ENCODE assay signal across 8 mouse cellular contexts in genomic region chr5:115529742-115530446, GRCm38 (mm10). TPM values are rescaled to one million over a fixed set of nuclear protein-coding genes. Genes with fewer than 3 reads are reported as not detected.
DNase-seq lines count a peak whose midpoint lies in the region; ATAC-seq lines count a peak whose summit lies in the region.

No protein-coding gene starts in this region.

- no peak for DNase-seq in heart, embryonic 10.5 days (ENCODE audit: low spot score)
- DNase-seq in heart, postnatal 25 days (ENCODE audit: low spot score), result no peak
- peak; percentile 75 for DNase-seq in cerebellum, adult 9-10 months
- peak; percentile 67 for DNase-seq in lung, postnatal 10 days
- no peak for DNase-seq in MN1 (ENCODE audit: low spot score)
- DNase-seq in urinary bladder, adult 2 months (ENCODE audit: low spot score), result no peak

- ATAC-seq in hematopoietic stem cell, adult 5-6 weeks (replicated peaks in 1 of 2; ENCODE audit: insufficient read depth in 1 of 2, low FRiP score in 2 of 2, low TSS enrichment in 1 of 2, low read depth in 1 of 2, poor library complexity in 2 of 2, severe bottlenecking in 2 of 2), result peak; percentile 64 to 77
- ATAC-seq in erythroblast, adult 5-6 weeks (replicated peaks; ENCODE audit: low FRiP score, poor library complexity, severe bottlenecking), result no peak

- 47% methylated on average over 7 of the region's 7 CpGs for WGBS in heart, embryonic 10.5 days

- peak overlapping the region; percentile 76 for H3K27ac ChIP-seq in heart, embryonic 10.5 days

- H3K27me3 ChIP-seq in heart, embryonic 10.5 days (ENCODE audit: insufficient read depth, poor library complexity, severe bottlenecking), result no peaks in the 10 kb centered on the region

- H3K36me3 ChIP-seq in heart, embryonic 10.5 days, result 0 out of 2 replicates have a peak, but pooled peaks cover 7% of the 10 kb centered on the region

- H3K4me3 ChIP-seq in heart, embryonic 10.5 days, result peak overlapping the region; percentile 20; the same call in 1 of the 2 replicates

- H3K9me3 ChIP-seq in heart, embryonic 10.5 days, result no peaks in the 10 kb centered on the region

- intact Hi-C loops in heart, postnatal 25 days (cut with DNase I), result no loop called here

- peaks cover 93% of the 10 kb centered on the region for H3K4me1 ChIP-seq in heart, embryonic 10.5 days

RNA-seq across cellular contexts. Expression of gene Pxn, which starts 23.4 kb away (rescaled TPM):
- 30.3 and 31.9 TPM in 2 replicates for polyA plus RNA-seq in heart, embryonic 10.5 days (2016; fragmentation: Nextera tagmentation; extraction: Ambion mirVana)
- total RNA-seq in heart, postnatal 25 days (2021), result 10 to 100 TPM; 34.4 to 39.5 TPM
- total RNA-seq in hematopoietic stem cell, adult 5-6 weeks (2017), result 57.2 and 118 TPM in 2 replicates
- 18.8 and 38.5 TPM in 2 replicates for total RNA-seq in erythroblast, adult 5-6 weeks (2015; ENCODE audit: low replicate concordance)
- total RNA-seq in erythroblast, adult 5-6 weeks (2017; ENCODE audit: low replicate concordance), result 14.8 and 57.5 TPM in 2 replicates
- polyA plus RNA-seq in urinary bladder, adult 2 months (2012; rRNA removed), result 68.7 and 73.4 TPM in 2 replicates

RNA-seq across cellular contexts. Expression of gene Rplp0, which starts 29.4 kb away (rescaled TPM):
- 1,223 and 1,345 TPM in 2 replicates for polyA plus RNA-seq in heart, embryonic 10.5 days (2016; fragmentation: Nextera tagmentation; extraction: Ambion mirVana)
- 100 to 1,000 TPM; 651 to 667 TPM for total RNA-seq in heart, postnatal 25 days (2021)
- 1,280 and 1,726 TPM in 2 replicates for total RNA-seq in hematopoietic stem cell, adult 5-6 weeks (2017)
- 681 and 822 TPM in 2 replicates for total RNA-seq in erythroblast, adult 5-6 weeks (2015; ENCODE audit: low replicate concordance)
- 339 and 478 TPM in 2 replicates for total RNA-seq in erythroblast, adult 5-6 weeks (2017; ENCODE audit: low replicate concordance)
- polyA plus RNA-seq in urinary bladder, adult 2 months (2012; rRNA removed), result 2,459 and 2,490 TPM in 2 replicates

RNA-seq across cellular contexts. Expression of gene Gcn1l1, which starts 35.2 kb away (rescaled TPM):
- 47.8 and 49.8 TPM in 2 replicates for polyA plus RNA-seq in heart, embryonic 10.5 days (2016; fragmentation: Nextera tagmentation; extraction: Ambion mirVana)
- 10 to 100 TPM; 38.4 to 42.8 TPM for total RNA-seq in heart, postnatal 25 days (2021)
- 31.4 and 34.5 TPM in 2 replicates for total RNA-seq in hematopoietic stem cell, adult 5-6 weeks (2017)
- 9.4 and 10.9 TPM in 2 replicates for total RNA-seq in erythroblast, adult 5-6 weeks (2015; ENCODE audit: low replicate concordance)
- total RNA-seq in erythroblast, adult 5-6 weeks (2017; ENCODE audit: low replicate concordance), result 14.2 and 21.3 TPM in 2 replicates
- polyA plus RNA-seq in urinary bladder, adult 2 months (2012; rRNA removed), result 17.8 and 26.4 TPM in 2 replicates

RNA-seq across cellular contexts. Expression of gene Sirt4, which starts 45.4 kb away (rescaled TPM):
- 18.7 and 19.0 TPM in 2 replicates for polyA plus RNA-seq in heart, embryonic 10.5 days (2016; fragmentation: Nextera tagmentation; extraction: Ambion mirVana)
- 10 to 100 TPM; 16.8 to 18.5 TPM for total RNA-seq in heart, postnatal 25 days (2021)
- total RNA-seq in hematopoietic stem cell, adult 5-6 weeks (2017), result 6.0 and 10.4 TPM in 2 replicates
- total RNA-seq in erythroblast, adult 5-6 weeks (2015; ENCODE audit: low replicate concordance), result 3.1 and 5.9 TPM in 2 replicates
- total RNA-seq in erythroblast, adult 5-6 weeks (2017; ENCODE audit: low replicate concordance), result 0.60 and 2.0 TPM in 2 replicates
- 56.1 and 75.8 TPM in 2 replicates for polyA plus RNA-seq in urinary bladder, adult 2 months (2012; rRNA removed)

Comparison
In these comparisons a context has a peak if more than half of its experiments do, and no peak if none do; other contexts are left out.
1. DNase-seq: peak in cerebellum, adult 9-10 months (single experiment) and lung, postnatal 10 days (single experiment); none in heart, embryonic 10.5 days (single experiment), heart, postnatal 25 days (single experiment), MN1 (single experiment) and urinary bladder, adult 2 months (single experiment).